Mouse (Mus musculus): ENCODE measurements around the gene Ankef1. TPM values are rescaled to one million over a fixed set of nuclear protein-coding genes. Genes with fewer than 3 reads are reported as not detected.

Gene Ankef1
- polyA plus RNA-seq, 1 experiment: not detected

GRCm38 (mm10) chr2:136484955-136485354 is 16.8 kb upstream of the Ankef1 start:
- Histone ChIP-seq H3ac (ENCODE audit: control insufficient read depth, insufficient read length, low read depth) (no peak overlapping the region), H3K36me3 (ENCODE audit: control insufficient read depth, insufficient read depth) (no peaks in the 10 kb centered on the region), H3K79me3 (ENCODE audit: low read depth) (no peaks in the 10 kb centered on the region), H3K27me3 (ENCODE audit: control insufficient read depth, insufficient read depth, insufficient read length) (no peaks in the 10 kb centered on the region), H3K79me2 (ENCODE audit: control insufficient read depth, insufficient read depth) (no peaks in the 10 kb centered on the region), H3K4me3 (ENCODE audit: insufficient read depth, poor library complexity, severe bottlenecking) (no peak overlapping the region)
- no peak for TF ChIP-seq USF1 (IDR thresholded peaks at IDR 0.05; ENCODE audit: low read depth)
- TF ChIP-seq MAX (IDR thresholded peaks at IDR 0.05): no peak
- TF ChIP-seq MYOD1 (IDR thresholded peaks at IDR 0.05; ENCODE audit: control insufficient read depth, insufficient read length, low read depth): no peak
- TF ChIP-seq FOSL1 (IDR thresholded peaks at IDR 0.05; ENCODE audit: insufficient read depth, low read length, poor library complexity, severe bottlenecking): no peak
- TF ChIP-seq CEBPB (IDR thresholded peaks at IDR 0.05; ENCODE audit: low read depth): no peak
- TF ChIP-seq MYOG (IDR thresholded peaks at IDR 0.05; ENCODE audit: control insufficient read depth, extremely low read depth, insufficient read length): no peak
- TF ChIP-seq CTCF (IDR thresholded peaks at IDR 0.05; ENCODE audit: control insufficient read depth, insufficient read depth, insufficient read length): no peak

GRCm38 (mm10) chr2:136485401-136485800 is 16.3 kb upstream of the Ankef1 start:
- Histone ChIP-seq H3K79me3 (ENCODE audit: low read depth) (no peaks in the 10 kb centered on the region), H3K79me2 (ENCODE audit: control insufficient read depth, insufficient read depth) (no peaks in the 10 kb centered on the region), H3K36me3 (ENCODE audit: control insufficient read depth, insufficient read depth) (no peaks in the 10 kb centered on the region), H3K27me3 (ENCODE audit: control insufficient read depth, insufficient read depth, insufficient read length) (no peaks in the 10 kb centered on the region), H3K4me3 (ENCODE audit: insufficient read depth, poor library complexity, severe bottlenecking) (no peak overlapping the region), H3ac (ENCODE audit: control insufficient read depth, insufficient read length, low read depth) (no peak overlapping the region)
- TF ChIP-seq MAX (IDR thresholded peaks at IDR 0.05) (no peak), USF1 (IDR thresholded peaks at IDR 0.05; ENCODE audit: low read depth) (no peak), MYOG (IDR thresholded peaks at IDR 0.05; ENCODE audit: control insufficient read depth, extremely low read depth, insufficient read length) (no peak), CTCF (IDR thresholded peaks at IDR 0.05; ENCODE audit: control insufficient read depth, insufficient read depth, insufficient read length) (no peak), FOSL1 (IDR thresholded peaks at IDR 0.05; ENCODE audit: insufficient read depth, low read length, poor library complexity, severe bottlenecking) (no peak), CEBPB (IDR thresholded peaks at IDR 0.05; ENCODE audit: low read depth) (no peak)

GRCm38 (mm10) chr2:136485815-136486619 is 15.7 kb upstream of the Ankef1 start:
- Histone ChIP-seq H3K27me3 (ENCODE audit: control insufficient read depth, insufficient read depth, insufficient read length) (no peaks in the 10 kb centered on the region), H3K79me2 (ENCODE audit: control insufficient read depth, insufficient read depth) (no peaks in the 10 kb centered on the region), H3K36me3 (ENCODE audit: control insufficient read depth, insufficient read depth) (no peaks in the 10 kb centered on the region), H3K79me3 (ENCODE audit: low read depth) (no peaks in the 10 kb centered on the region), H3K4me3 (ENCODE audit: insufficient read depth, poor library complexity, severe bottlenecking) (no peak overlapping the region), H3ac (ENCODE audit: control insufficient read depth, insufficient read length, low read depth) (no peak overlapping the region)
- TF ChIP-seq MYOG (IDR thresholded peaks at IDR 0.05; ENCODE audit: control insufficient read depth, extremely low read depth, insufficient read length) (no peak), USF1 (IDR thresholded peaks at IDR 0.05; ENCODE audit: low read depth) (no peak), CTCF (IDR thresholded peaks at IDR 0.05; ENCODE audit: control insufficient read depth, insufficient read depth, insufficient read length) (no peak), FOSL1 (IDR thresholded peaks at IDR 0.05; ENCODE audit: insufficient read depth, low read length, poor library complexity, severe bottlenecking) (no peak), MAX (IDR thresholded peaks at IDR 0.05) (no peak), CEBPB (IDR thresholded peaks at IDR 0.05; ENCODE audit: low read depth) (no peak), MYOD1 (IDR thresholded peaks at IDR 0.05; ENCODE audit: control insufficient read depth, insufficient read length, low read depth) (no peak)

DNA sequence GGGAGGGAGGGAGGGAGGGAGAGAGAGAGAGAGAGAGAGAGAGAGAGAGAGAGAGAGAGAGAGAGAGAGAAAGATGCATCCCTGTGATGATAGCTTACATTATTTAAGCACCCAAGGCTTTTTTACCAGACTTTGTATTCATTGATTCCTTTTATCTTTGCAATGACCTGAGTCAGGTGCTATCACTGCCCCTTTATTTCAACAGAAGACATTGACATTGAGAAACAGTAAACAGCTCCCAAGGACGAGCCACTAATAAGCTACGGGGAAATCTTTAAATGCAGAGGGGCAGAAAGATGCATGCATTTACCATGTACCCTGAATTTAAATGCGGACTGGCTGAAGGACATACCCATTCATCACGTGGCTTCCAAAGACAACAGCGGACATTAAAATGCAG is 14.7 kb upstream of the Ankef1 start:
- H3ac ChIP-seq (ENCODE audit: control insufficient read depth, insufficient read length, low read depth): no peak overlapping the region
- H3K36me3 ChIP-seq (ENCODE audit: control insufficient read depth, insufficient read depth): no peaks in the 10 kb centered on the region
- no peak for TF ChIP-seq MYOG (IDR thresholded peaks at IDR 0.05; ENCODE audit: control insufficient read depth, extremely low read depth, insufficient read length)
- no peak for TF ChIP-seq FOSL1 (IDR thresholded peaks at IDR 0.05; ENCODE audit: insufficient read depth, low read length, poor library complexity, severe bottlenecking)
- TF ChIP-seq CTCF (IDR thresholded peaks at IDR 0.05; ENCODE audit: control insufficient read depth, insufficient read depth, insufficient read length): no peak
- TF ChIP-seq MAX (IDR thresholded peaks at IDR 0.05): no peak
- TF ChIP-seq USF1 (IDR thresholded peaks at IDR 0.05; ENCODE audit: low read depth): no peak
- no peak for TF ChIP-seq MYOD1 (IDR thresholded peaks at IDR 0.05; ENCODE audit: control insufficient read depth, insufficient read length, low read depth)
- no peak for TF ChIP-seq CEBPB (IDR thresholded peaks at IDR 0.05; ENCODE audit: low read depth)
- H3K27me3 ChIP-seq (ENCODE audit: control insufficient read depth, insufficient read depth, insufficient read length): no peaks in the 10 kb centered on the region
- H3K4me3 ChIP-seq (ENCODE audit: insufficient read depth, poor library complexity, severe bottlenecking): no peak overlapping the region
- H3K79me3 ChIP-seq (ENCODE audit: low read depth): no peaks in the 10 kb centered on the region
- no peaks in the 10 kb centered on the region for H3K79me2 ChIP-seq (ENCODE audit: control insufficient read depth, insufficient read depth)

DNA sequence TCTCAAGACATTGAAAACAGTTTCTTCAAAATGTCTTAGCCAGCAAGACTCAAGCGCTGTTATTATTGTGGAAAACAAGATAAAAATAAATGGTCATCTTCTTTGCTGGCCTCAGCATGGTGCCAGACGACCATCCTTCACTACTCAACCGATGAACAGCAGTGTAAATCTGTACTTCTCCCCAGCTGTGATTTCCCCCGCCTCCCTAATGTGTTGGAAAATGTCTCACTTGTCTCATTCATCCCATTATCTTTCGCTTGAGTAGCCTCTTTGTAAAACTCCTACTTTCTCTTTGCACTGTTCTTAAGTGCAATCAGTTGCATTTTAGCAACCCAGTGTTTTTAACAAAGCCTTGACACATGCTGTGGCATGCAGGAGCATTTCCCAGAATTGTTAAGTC is 9.4 kb downstream of the Ankef1 start:
- no peak overlapping the region for H3K4me3 ChIP-seq (ENCODE audit: insufficient read depth, poor library complexity, severe bottlenecking)
- H3K79me3 ChIP-seq (ENCODE audit: low read depth): no peaks in the 10 kb centered on the region
- TF ChIP-seq MYOG (IDR thresholded peaks at IDR 0.05; ENCODE audit: control insufficient read depth, extremely low read depth, insufficient read length) (no peak), CTCF (IDR thresholded peaks at IDR 0.05; ENCODE audit: control insufficient read depth, insufficient read depth, insufficient read length) (no peak), MYOD1 (IDR thresholded peaks at IDR 0.05; ENCODE audit: control insufficient read depth, insufficient read length, low read depth) (no peak), USF1 (IDR thresholded peaks at IDR 0.05; ENCODE audit: low read depth) (no peak), MAX (IDR thresholded peaks at IDR 0.05) (no peak), CEBPB (IDR thresholded peaks at IDR 0.05; ENCODE audit: low read depth) (no peak), FOSL1 (IDR thresholded peaks at IDR 0.05; ENCODE audit: insufficient read depth, low read length, poor library complexity, severe bottlenecking) (no peak)

More for the DNA sequence above, 9.4 kb downstream of the Ankef1 start:
- Histone ChIP-seq H3K79me2 (ENCODE audit: control insufficient read depth, insufficient read depth) (no peaks in the 10 kb centered on the region), H3ac (ENCODE audit: control insufficient read depth, insufficient read length, low read depth) (no peak overlapping the region), H3K27me3 (ENCODE audit: control insufficient read depth, insufficient read depth, insufficient read length) (no peaks in the 10 kb centered on the region), H3K36me3 (ENCODE audit: control insufficient read depth, insufficient read depth) (no peaks in the 10 kb centered on the region)

Measured in C2C12 (cell line).